Mouse (Mus musculus) heart, adult 2 months (tissue): ENCODE measurements around the gene Tshz2.

Experiments used
- EP300 ChIP-seq: fragments of 200-500 bp; IDR thresholded peaks from 2 replicates; pipeline ENCODE4 v1.6.1; 2011; ENCODE audit warnings: low read depth, low read length, control low read depth; ENCODE audit not compliant: insufficient read depth
- POLR2A ChIP-seq: fragments of 200-500 bp; IDR thresholded peaks from 2 replicates; pipeline ENCODE4 v1.6.1; 2011; ENCODE audit warnings: mild to moderate bottlenecking, low read depth, low read length, control low read depth; ENCODE audit not compliant: insufficient read depth

DNA sequence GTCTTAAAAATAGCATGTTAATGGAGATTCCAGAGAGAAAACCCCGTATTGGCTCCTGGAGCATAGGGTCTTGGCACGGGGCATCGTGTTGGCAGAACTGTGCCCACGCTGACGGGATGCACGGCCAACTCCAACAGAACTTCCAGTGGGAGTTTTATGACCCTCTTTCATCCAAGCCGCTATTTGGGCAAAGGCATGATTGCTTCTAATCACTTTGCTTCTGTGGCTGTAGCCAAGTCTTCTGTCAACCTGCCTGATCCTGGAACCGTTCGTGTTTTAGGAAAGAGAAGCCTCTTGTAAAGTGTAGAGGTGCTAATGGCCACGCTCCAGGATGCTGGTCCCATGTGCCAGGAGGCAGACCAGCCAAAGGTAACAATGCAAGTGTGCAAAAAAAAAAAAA is 350.1 kb downstream of the Tshz2 start:
- TF ChIP-seq POLR2A (no peak), EP300 (no peak)
